Mouse (Mus musculus) stomach, embryonic 14.5 days (tissue): ENCODE measurements around the gene Olfr895. TPM values are rescaled to one million over a fixed set of nuclear protein-coding genes. Genes with fewer than 3 reads are reported as not detected.

Source experiments
- ATAC-seq: fragments of 200-750 bp; cut with Nextera tagmentation; 2 replicates; pipeline ENCODE4 v1.8.0; 2017; ENCODE audit warnings: low read depth, moderate TSS enrichment; ENCODE audit not compliant: insufficient number of reproducible peaks, insufficient read depth, low FRiP score
- H3K27ac ChIP-seq: fragments of 300-500 bp; sonication (generic); 2 replicates; pipeline ENCODE4 v1.5.1; 2014; ENCODE audit warnings: mild to moderate bottlenecking, low read length, moderate library complexity, mixed read lengths
- H3K27me3 ChIP-seq: fragments of 300-500 bp; sonication (generic); 2 replicates; pipeline ENCODE4 v1.6.1; 2014; ENCODE audit warnings: low read length, control low read depth, mixed read lengths; ENCODE audit not compliant: control insufficient read depth, insufficient read depth
- H3K36me3 ChIP-seq: fragments of 300-500 bp; sonication (generic); 2 replicates; pipeline ENCODE4 v1.6.1; 2014; ENCODE audit warnings: mild to moderate bottlenecking, control low read depth, low read length, moderate library complexity, mixed read lengths; ENCODE audit not compliant: control insufficient read depth, insufficient read depth
- H3K4me1 ChIP-seq: fragments of 300-500 bp; sonication (generic); 2 replicates; pipeline ENCODE4 v1.6.1; 2014; ENCODE audit warnings: low read length, control low read depth, mixed read lengths; ENCODE audit not compliant: control insufficient read depth, insufficient read depth
- H3K4me2 ChIP-seq: fragments of 300-500 bp; sonication (generic); replicated peaks from 2 replicates; pipeline ENCODE4 v1.6.1; 2014; ENCODE audit warnings: low read depth, low read length, control low read depth
- H3K4me3 ChIP-seq: fragments of 300-500 bp; sonication (generic); 2 replicates; pipeline ENCODE4 v1.5.1; 2014; ENCODE audit warnings: low read depth, low read length, control low read depth
- H3K9ac ChIP-seq: fragments of 300-500 bp; sonication (generic); replicated peaks from 2 replicates; pipeline ENCODE4 v1.6.1; 2014; ENCODE audit warnings: low read depth, mild to moderate bottlenecking, control low read depth, low read length, moderate library complexity, mixed read lengths
- H3K9me3 ChIP-seq: fragments of 300-500 bp; sonication (generic); 2 replicates; pipeline ENCODE4 v1.6.1; 2016; ENCODE audit warnings: low read depth, low read length, control low read depth; ENCODE audit not compliant: control insufficient read depth
- whole genome bisulfite sequencing: fragments of 180-500 bp; shearing (Covaris S2); extraction: QIAGEN DNeasy Blood & Tissue Kit; methylation state at CpG from one replicate; pipeline ENCODE4 v1.1.7; 2014; 5-methylcytosine and 5-hydroxymethylcytosine counted together
- polyA plus RNA-seq: library from polyadenylated mRNA; unstranded; fragments of >200 nt; fragmentation: Nextera tagmentation; extraction: Ambion mirVana; gene quantifications from 2 replicates; pipeline ENCODE4 v1.2.1, GENCODE M21; 2014

Gene Olfr895
- polyA plus RNA-seq = not detected in 2 replicates

DNA sequence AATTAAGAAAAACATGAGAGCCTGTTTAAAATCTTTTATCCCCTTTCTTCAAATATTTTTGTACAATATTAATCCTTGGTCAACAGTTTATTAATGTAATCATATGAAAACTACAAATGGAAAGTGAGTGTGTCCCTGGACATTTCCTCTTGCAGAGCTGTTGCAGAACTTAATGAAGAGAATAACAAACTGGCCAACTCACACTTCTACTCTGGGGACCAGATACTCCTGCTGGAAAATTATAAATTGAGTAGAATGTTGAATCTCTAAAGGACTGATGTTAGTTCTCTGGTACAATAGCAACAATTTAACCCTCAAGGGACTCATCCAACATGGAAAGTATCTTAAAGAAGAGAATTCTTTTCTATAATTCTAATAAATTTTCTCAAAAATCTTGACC, at the start of gene Olfr895:
Olfr895 (plus strand) TSS at position 301 of the 400 bp plus-strand sequence.
- no peak within 1 kb of the TSS for H3K27ac ChIP-seq

GRCm38 (mm10) chr9:38252474-38252873, 15.2 kb upstream of the Olfr895 start, which contains the start of gene Olfr143:
TSS of gene Olfr143 (plus strand) at chr9:38252774.
- H3K9ac ChIP-seq = no peak within 1 kb of the TSS
- no peak within 1 kb of the TSS for H3K4me2 ChIP-seq
- no peak within 1 kb of the TSS for H3K27ac ChIP-seq
- H3K36me3 ChIP-seq = no peaks in the 10 kb centered on the region
- no peaks in the 10 kb centered on the region for H3K27me3 ChIP-seq
- no peak within 1 kb of the TSS for H3K4me3 ChIP-seq
- H3K4me1 ChIP-seq = no peaks in the 10 kb centered on the region
- H3K9me3 ChIP-seq = no peaks in the 10 kb centered on the region
- ATAC-seq = no peak

More for the DNA sequence above, at the start of gene Olfr895:
- ATAC-seq = no peak
- no peaks in the 10 kb centered on the region for H3K27me3 ChIP-seq
- H3K4me1 ChIP-seq = no peaks in the 10 kb centered on the region
- no peak within 1 kb of the TSS for H3K9ac ChIP-seq
- no peaks in the 10 kb centered on the region for H3K9me3 ChIP-seq
- H3K4me3 ChIP-seq = no peak within 1 kb of the TSS
- no peaks in the 10 kb centered on the region for H3K36me3 ChIP-seq
- no peak within 1 kb of the TSS for H3K4me2 ChIP-seq

- Histone ChIP-seq H3K36me3 (no peaks in the 10 kb centered on the region), H3K4me3 (no peak within 1 kb of the TSS), H3K9ac (no peak within 1 kb of the TSS), H3K27me3 (no peaks in the 10 kb centered on the region), H3K27ac (no peak within 1 kb of the TSS), H3K4me1 (no peaks in the 10 kb centered on the region), H3K9me3 (no peaks in the 10 kb centered on the region), H3K4me2 (no peak within 1 kb of the TSS)
- 78% methylated on average over 1 of the region's 1 CpGs for WGBS
- no peak for ATAC-seq
Measured at GRCm38 (mm10) chr9:38290807-38291206, 23.2 kb downstream of the Olfr895 start, which contains the start of gene Olfr896-ps1. TSS of gene Olfr896-ps1 (plus strand) at chr9:38291107.

Other genes starting within 250 kb of the Olfr895 start
- not detected in 2 replicates for gene Olfr883, start 242.0 kb upstream of the Olfr895 start, polyA plus RNA-seq
- not detected in 2 replicates for gene Olfr884, start 221.3 kb upstream of the Olfr895 start, polyA plus RNA-seq
- not detected in 2 replicates for gene Olfr885, start 206.5 kb upstream of the Olfr895 start, polyA plus RNA-seq
- not detected in 2 replicates for gene Olfr887, start 183.8 kb upstream of the Olfr895 start, polyA plus RNA-seq
- not detected in 2 replicates for gene Olfr888, start 159.7 kb upstream of the Olfr895 start, polyA plus RNA-seq
- gene Olfr889, start 152.7 kb upstream of the Olfr895 start, polyA plus RNA-seq = 0.07 and 0.12 TPM in 2 replicates
- not detected in 2 replicates for gene Olfr890, start 125.3 kb upstream of the Olfr895 start, polyA plus RNA-seq
- gene Olfr891, start 87.0 kb upstream of the Olfr895 start, polyA plus RNA-seq = not detected in 2 replicates
- not detected in 2 replicates for gene Olfr893, start 59.5 kb upstream of the Olfr895 start, polyA plus RNA-seq
- not detected in 2 replicates for gene Olfr894, start 49.8 kb upstream of the Olfr895 start, polyA plus RNA-seq
- gene Olfr143, start 15.1 kb upstream of the Olfr895 start, polyA plus RNA-seq = not detected in 2 replicates
- gene Olfr896-ps1, start 23.3 kb downstream of the Olfr895 start, polyA plus RNA-seq = not detected in 2 replicates
- not detected in 2 replicates for gene Olfr25, start 61.2 kb downstream of the Olfr895 start, polyA plus RNA-seq
- gene Olfr898, start 80.6 kb downstream of the Olfr895 start, polyA plus RNA-seq = not detected in 2 replicates
- not detected in 2 replicates for gene Olfr250, start 99.0 kb downstream of the Olfr895 start, polyA plus RNA-seq
- not detected in 2 replicates for gene Olfr251, start 109.2 kb downstream of the Olfr895 start, polyA plus RNA-seq
- not detected in 2 replicates for gene Olfr147, start 133.8 kb downstream of the Olfr895 start, polyA plus RNA-seq
- gene Olfr901, start 161.6 kb downstream of the Olfr895 start, polyA plus RNA-seq = not detected in 2 replicates
- not detected in 2 replicates for gene Olfr902, start 179.8 kb downstream of the Olfr895 start, polyA plus RNA-seq
- gene Olfr904, start 195.3 kb downstream of the Olfr895 start, polyA plus RNA-seq = not detected in 2 replicates
- gene Olfr905, start 203.3 kb downstream of the Olfr895 start, polyA plus RNA-seq = not detected in 2 replicates
- gene Olfr906, start 219.2 kb downstream of the Olfr895 start, polyA plus RNA-seq = not detected in 2 replicates
- not detected in 2 replicates for gene Olfr907, start 227.9 kb downstream of the Olfr895 start, polyA plus RNA-seq